Mouse (Mus musculus) 416B (cell line): ENCODE measurements at regions not wholly inside any gene's neighbourhood (a gene's known extent, or its start where the extent isn't known, plus 50 kb on each side); places are given as distances from the start of the nearest gene placed in this dataset.
A peak's percentile ranks its signal among the peaks of the same experiment; 100 is the strongest.
"Not testable (repeated sequence)": the region's sequence is repeated elsewhere in the genome, so short reads cannot be mapped to it uniquely, and the experiment has no call there.

Experiments
- DNase-seq: peaks from one replicate; pipeline ENCODE4 v3.0.0; 2011; ENCODE audit warnings: low read depth

GRCm38 (mm10) chrX:70871209-70871608, 178.8 kb upstream of the Mamld1 start:
- no peak for DNase-seq

DNA sequence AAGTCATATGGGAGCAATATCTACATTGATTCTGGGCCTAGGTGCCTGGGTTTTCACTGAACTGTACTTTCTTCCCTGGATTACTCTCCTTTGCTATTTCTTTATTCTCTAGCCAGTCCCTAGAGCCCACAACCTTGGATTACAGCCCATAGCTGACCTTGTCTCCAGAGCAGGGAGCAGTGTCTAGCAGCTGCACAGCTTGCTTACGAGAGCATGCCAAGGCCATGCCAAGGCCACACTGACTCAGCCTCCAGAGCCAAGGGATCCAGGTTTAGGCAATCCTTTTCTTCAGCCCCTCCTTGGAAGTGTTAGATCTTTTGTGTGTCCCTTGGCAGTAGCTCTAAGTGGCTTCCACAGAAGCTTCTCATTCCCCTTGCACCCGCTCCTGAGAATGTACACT, 168.7 kb upstream of the Mamld1 start:
- DNase-seq, result no peak

- peak; percentile 35 for DNase-seq
These were observed 166.6 kb upstream of the Mamld1 start for GRCm38 (mm10) chrX:70883461-70883860.

DNA sequence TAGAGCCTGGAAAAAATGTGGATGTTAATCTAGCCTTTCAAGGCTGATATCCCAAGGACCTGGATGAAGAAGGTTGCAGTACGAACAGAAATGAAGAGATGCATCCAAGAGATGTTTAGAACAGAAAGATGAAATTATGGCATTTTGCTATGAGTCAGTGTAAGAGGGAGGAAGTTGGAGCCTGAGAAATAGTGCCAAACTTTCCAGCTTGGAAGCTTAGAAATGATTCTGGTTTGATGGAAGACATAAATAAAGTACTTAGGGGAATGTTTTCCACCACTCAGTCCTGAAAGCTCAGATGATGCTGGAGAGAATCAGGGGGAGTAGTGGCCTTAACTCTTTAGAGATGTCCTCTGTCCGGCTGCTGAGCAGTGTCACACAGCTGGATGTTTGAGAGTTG, 155.5 kb upstream of the Mamld1 start:
- DNase-seq, result no peak

- DNase-seq, result no peak
These were observed 154.5 kb upstream of the Mamld1 start for GRCm38 (mm10) chrX:70895554-70895953.

DNA sequence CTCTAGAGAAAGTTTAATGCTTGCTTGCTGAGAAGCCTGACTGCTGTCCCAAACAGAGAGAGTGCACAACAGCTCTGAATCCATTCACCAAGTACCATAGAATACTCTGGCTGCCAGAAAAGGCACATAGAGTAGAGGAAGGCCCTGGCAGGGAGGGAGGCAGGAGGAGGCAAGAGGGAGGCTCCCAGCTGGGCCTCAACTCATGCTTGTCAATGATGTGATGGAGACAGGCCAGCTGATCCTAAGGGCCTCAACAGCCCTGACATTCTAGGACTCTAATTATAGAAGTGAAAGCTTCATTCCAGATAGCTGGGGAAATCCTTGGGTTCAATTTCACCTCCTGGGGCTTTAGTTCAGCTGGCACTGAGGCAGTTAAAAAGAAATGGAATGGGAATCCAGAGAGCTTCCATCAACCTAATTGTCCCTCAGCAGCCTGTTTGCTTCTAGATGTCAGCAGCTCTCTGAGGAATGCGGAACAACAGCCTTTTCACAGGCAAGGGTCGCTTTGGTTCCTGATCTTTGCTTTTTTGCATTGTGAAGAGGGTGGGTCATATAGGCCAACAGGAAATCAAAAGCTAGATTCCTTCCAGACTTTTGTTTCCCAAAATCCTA, 152.8 kb upstream of the Mamld1 start:
- DNase-seq, result no peak

DNA sequence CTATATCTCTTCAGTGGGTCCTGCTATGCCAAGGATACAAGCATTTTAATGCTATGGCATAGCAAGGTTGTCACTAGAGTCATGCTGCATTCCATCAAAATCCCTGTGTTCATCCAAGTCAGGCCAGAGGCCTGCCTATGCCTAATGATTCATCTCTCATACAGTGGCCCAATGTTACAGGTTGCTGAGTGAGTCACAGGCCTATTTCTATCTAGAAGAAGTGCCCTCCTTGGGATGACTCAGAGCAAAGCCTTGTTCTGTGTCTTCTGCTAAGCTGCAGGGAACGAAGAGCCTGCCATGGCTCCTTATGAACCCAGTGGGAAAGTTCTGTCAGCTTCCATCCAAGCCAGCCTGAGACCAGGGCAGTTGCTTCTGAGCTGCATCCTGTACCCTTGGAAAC, 151.2 kb upstream of the Mamld1 start:
- DNase-seq, result not testable (repeated sequence)

- no peak for DNase-seq
These were observed 150.2 kb upstream of the Mamld1 start for GRCm38 (mm10) chrX:70899720-70900479.

DNA sequence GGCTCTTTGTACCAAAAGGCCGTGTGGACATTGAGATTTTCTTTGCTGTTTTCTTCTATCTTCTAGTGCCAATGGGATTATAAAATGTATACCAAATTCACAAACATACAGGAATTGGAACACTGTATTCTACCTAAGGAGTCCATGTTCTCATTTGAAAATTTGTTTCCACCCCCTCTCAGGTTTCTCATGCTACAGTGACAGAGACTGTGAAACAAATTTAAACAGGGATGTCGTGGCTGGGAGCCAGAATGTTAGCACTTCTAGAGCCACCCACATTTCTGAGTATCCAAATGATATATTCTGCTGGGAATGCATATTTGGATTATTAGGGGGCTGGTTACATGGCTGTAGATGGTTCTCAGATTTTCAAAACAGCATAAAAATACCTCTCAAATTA, 124.4 kb upstream of the Mamld1 start:
- DNase-seq, result no peak

- DNase-seq, result no peak
These were observed 118.1 kb upstream of the Mamld1 start for GRCm38 (mm10) chrX:70931944-70932343.

- no peak for DNase-seq
These were observed 104.7 kb upstream of the Mamld1 start for GRCm38 (mm10) chrX:70945382-70945781.

DNA sequence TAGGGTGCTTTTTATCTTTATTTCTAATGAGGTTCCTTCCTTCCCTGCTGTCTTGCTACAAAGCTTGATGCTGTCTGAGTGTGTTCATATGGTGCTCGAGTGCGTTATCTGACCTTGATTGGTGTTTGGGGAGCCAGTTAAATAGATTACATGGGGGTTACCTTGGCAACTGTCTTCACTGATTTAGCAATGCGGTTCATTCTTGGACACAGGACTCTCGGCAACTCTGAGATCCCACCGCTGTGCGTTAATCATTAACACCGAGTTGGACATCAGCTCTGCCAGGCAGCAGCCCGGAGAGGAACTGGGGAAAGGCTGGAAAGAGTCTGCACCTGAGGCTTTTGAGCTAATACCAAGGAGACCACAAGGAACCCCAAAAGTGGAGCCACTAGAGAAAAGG, 104.0 kb upstream of the Mamld1 start:
- DNase-seq, result no peak

DNA sequence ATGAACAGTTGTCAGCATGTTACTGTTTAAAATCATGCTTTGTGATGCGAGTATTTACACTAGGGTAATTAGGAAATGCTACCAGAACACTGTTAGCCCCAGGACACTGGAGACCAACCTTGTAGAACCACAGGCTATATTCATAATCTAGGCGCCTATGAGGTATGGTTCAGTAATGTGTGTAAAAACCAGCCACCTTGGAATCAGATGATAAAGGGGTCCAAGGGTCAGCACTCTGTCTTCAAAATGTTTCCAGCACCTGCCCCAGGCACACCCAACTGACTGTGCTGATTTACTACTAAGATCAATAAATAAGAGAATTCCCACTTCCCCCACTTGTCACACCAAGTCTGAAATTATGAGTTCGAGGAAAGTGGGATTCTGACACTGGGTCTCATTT, 100.8 kb upstream of the Mamld1 start:
- DNase-seq, result no peak

GRCm38 (mm10) chrX:70953022-70953421, 97.0 kb upstream of the Mamld1 start:
- no peak for DNase-seq
